Mouse (Mus musculus) liver, adult 2 months (tissue): Measurements from ENCODE around the gene Zfp781.
"Not testable (repeated sequence)": the region's sequence is repeated elsewhere in the genome, so short reads cannot be mapped to it uniquely, and the experiment has no call there.

ENCODE experiments used
- CTCF ChIP-seq: fragments of 200-500 bp; IDR thresholded peaks from 2 replicates; pipeline ENCODE4 v1.5.1; 2011; ENCODE audit warnings: low read depth, low read length, control low read depth
- POLR2A ChIP-seq: fragments of 200-500 bp; IDR thresholded peaks from 2 replicates; pipeline ENCODE4 v1.6.1; 2011; ENCODE audit warnings: low read length, control low read depth; ENCODE audit not compliant: insufficient read depth; ENCODE audit errors: extremely low read depth

DNA sequence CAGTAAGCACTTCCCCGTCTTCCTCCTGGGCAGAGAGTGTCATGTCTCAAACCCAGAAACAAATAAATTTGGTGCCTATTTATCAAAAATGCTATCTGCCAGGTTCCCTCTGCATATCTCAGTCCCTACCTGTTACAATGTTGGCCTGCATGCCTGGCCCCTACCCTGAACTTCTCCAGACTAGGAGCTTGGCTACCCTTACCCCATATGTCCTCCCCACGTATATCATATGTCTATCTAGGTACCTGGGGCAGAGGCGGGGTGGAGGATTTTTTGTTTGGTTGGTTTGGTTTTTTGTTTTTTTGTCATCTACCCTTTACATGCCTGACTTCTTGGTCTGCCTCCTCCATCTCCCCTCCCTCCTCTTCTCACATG lies 451 bp upstream of the Zfp781 start:
- TF ChIP-seq CTCF, POLR2A: not testable (repeated sequence)
